Mouse (Mus musculus): ENCODE data around the gene Npdc1.
A peak's percentile ranks its signal among the peaks of the same experiment; 100 is the strongest.
"Not testable (repeated sequence)": the region's sequence is repeated elsewhere in the genome, so short reads cannot be mapped to it uniquely, and the experiment has no call there.

Npdc1 gene

DNA sequence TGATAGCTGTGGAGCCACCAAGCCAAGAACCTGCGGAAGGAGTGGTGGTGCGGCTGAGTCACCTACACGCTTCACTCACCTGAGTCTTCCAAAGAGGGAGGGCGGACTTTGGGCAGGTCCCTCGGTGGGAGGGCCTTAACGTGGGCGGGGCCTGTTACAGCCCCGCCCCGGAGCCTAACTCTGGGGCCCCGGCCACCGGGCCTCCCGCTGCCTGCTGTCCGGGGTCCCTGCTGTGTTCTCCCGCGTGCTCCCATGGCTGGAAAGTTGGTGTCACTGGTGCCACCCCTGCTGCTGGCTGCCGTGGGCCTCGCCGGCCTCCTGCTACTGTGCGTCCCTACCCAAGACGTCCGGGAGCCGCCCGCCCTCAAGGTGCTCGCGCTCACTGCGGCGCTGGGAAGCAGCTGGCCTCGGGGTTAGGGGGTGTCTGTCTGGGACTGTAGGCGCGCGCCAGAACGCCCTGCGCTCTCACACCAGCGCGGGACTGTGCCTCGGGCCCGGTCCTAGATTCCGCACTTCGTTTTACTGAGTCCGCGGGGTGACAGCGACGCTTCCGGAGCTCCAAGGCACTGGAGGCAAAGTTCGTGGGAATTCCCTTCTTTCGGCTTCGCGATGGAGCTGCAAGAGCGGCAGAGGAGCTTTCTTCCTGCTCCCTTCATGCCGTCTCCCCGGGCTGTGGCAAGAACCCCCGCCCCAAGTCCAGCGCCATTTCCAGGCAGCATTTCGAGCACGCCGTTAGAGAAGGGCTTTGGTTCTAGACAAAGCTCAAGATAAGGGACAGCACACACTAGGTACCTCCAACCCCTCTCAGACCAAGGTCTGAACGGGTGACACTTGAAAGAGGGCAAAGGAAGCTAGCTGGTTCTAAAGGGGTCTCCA is 3.2 kb upstream of the Npdc1 start, which contains the start of gene Entpd2:
TSS of gene Entpd2 (plus strand) at position 154 of the 876 bp plus-strand sequence.
- peak; percentile 55 to 69 for DNase-seq (ENCODE audit: low spot score in 2 of 2)

DNA sequence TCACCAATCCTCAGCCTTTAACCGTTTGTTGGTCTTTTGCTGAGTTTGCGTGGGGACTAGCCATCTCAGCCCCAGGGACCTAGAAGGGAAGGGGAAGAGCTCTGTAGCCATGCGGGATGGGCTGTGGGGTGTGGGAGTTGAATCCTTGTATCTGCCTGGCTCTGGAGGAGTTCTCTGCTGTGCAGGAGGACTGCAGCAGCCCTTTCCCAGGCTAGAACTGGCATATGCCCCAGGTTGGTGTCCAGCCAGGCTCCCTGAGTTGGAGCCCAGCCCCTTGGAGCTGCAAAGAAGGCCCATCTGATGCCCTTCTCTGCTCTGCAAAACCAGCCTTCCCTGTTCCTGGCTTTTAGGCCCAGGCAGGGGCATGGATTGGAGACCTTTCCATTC is 2.6 kb upstream of the Npdc1 start:
- no peak for DNase-seq (ENCODE audit: low spot score in 2 of 2)

DNA sequence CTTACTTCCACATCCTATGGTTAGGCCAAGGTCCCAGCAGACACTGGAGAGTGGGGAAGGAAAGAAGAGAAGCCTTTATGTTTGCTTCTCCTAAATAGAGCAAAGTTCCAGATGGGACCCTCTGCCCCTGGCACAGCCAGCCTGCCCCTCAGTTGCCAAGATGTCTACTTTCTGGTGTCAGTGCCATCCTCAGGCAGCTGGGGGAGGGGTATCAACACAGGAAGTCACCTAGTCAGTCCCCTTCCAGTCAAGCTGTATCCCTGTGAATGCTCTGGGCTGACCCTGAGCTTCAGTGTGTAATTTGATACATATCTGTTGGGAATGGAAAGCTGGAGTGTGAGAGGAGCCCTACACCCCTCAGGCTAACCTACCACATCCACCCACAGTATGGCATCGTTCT is 2.1 kb upstream of the Npdc1 start:
- no peak for DNase-seq (ENCODE audit: low spot score in 2 of 2)

DNA sequence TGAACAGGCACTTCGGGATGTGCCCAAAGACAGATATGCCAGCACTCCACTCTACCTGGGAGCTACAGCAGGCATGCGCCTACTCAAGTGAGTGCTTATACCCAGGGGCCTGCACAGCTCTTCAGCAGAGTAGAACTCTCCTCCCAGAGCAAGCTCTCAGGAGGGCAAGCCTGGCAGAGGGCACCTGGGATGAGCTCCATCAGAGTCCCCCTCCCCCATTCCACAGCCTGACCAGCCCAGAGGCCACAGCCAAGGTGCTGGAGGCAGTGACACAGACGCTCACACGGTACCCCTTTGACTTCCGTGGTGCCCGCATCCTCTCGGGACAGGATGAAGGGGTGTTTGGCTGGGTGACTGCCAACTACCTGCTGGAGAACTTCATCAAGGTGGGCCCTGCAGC is 1.1 kb upstream of the Npdc1 start:
- DNase-seq (ENCODE audit: low spot score in 2 of 2) = no peak

DNA sequence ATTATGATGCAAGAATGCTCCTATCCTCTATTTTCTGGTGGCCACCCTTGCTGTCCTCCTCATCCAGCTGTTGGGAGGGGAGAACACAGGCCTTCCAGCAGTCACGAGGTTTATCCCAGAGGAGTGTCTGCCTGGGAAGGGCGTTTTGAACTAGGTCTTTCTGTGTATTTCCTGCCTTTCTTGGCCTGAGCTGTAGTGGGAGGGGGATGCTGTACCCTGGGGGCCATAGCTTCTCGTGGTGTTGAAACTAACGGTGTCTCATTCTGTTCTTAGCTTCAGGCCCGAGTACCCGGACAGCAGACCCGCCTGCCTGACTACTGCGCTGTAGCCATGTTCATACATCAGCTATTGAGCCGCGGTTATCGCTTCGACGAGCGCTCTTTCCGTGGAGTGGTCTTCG is 1.1 kb downstream of the Npdc1 start:
- no peak for DNase-seq (ENCODE audit: low spot score in 2 of 2)

DNA sequence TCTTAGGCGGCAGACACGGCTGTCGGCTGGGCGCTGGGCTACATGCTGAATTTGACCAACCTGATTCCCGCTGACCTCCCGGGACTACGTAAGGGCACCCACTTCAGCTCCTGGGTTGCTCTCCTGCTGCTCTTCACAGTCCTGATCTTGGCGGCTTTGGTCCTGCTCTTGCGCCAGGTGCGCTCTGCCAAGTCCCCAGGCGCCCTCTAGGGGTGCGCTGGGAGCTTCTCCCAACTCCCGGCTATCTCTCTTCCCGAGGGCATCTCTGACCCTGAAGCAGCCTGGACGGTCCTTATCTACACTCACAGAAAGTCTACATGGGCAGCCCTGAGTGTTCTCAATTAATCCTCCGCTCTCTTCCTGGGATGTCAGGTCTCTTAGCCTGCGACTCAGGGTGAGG is 1.6 kb downstream of the Npdc1 start:
- DNase-seq (ENCODE audit: low spot score in 2 of 2) = peak; percentile 45

DNA sequence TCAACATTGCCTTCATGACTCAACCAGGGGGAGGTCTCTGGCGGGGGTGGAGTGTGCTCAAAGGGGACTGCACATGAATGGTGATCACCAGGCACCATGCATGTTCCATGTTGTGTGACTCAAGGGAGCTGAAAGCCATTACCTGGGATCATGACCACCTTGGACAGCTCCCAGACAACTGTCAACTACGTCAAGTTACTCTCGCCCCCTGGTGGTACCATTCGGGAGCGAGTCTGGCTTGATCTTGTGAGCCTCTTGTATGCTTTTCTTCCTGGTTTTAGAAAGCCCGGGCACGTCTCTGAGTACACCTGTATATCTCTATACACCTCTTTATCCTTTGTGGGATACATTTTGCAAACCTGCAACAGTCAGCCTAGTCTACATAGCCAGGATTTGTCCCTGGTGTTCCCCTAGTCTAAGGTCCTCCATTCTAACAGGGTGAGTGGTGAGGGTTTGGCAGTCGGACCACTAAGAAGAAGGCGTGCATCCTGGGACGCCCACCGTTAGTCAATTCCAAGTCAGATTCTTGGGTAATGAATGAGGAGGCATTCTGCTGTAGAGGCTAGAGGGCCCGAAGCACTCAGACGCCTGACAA is 3.3 kb downstream of the Npdc1 start:
- peak; percentile 57 to 65 for DNase-seq (ENCODE audit: low spot score in 2 of 2)

DNA sequence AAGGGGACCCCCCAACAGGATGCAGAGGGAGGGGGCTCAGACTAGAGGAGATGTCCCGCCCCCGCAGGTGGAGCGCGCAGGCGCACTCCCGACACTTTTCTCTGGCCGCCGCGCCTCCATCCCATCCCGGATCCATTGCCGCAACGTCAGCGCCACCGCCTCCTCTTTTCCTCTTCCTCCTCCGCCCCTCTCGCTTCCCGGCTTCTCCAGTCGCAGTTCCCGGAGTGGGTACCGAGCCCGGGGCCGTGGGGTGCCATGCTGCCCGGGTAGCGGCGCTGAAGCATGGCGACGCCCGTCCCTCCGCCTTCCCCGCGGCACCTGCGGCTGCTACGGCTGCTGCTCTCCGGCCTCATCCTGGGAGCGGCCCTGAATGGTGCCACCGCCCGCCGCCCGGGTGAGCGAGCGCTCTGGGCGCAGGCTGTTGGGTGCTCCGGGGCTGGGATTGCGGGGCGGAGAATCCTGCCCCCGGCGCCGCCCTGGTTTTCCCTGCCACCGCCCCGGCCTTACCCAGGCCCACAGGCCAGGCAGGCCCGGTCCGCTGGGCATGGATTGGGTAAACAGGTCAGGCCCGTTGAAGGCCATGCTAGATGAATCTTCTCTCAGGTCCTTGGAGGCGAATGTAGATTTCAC is 3.9 kb downstream of the Npdc1 start:
- peak; percentile 42 to 48 for DNase-seq (ENCODE audit: low spot score in 2 of 2)

DNA sequence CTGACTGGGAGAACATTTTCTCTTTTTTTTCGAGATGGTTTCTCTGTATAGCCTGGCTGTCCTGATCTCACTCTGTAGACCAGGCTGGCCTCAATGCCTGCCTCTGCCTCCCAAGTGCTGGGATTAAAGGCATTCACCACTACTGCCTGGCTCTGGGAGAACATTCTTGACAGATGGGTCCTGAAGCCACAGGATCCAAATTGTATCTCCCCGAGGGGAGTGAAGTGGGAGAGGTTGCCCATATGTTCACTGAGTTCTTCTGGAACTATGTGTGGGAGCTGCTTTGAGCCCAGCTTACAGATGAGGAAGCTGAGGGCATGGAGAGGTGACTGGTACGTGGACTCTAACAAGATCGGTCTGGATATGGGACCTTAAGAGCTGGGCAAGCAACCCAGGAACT is 4.8 kb downstream of the Npdc1 start:
- DNase-seq (ENCODE audit: low spot score in 2 of 2) = no peak

DNA sequence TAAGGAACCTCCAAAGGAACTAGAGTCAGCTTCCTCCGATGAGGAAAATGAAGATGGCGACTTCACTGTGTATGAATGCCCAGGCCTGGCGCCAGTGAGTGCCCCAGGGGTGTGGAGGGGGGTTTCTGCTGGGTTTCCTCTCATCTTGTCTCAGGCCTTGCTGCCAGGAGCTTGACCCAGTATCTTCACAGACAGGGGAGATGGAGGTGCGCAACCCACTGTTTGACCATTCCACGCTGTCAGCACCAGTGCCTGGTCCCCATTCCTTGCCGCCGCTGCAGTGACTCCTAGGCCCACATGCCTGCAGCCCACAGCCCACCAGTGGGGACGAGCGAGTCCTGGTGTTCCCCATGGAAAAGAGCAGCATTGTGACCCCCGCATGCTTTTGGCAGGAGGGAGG is 9.8 kb downstream of the Npdc1 start:
- DNase-seq (ENCODE audit: low spot score in 2 of 2) = no peak

DNA sequence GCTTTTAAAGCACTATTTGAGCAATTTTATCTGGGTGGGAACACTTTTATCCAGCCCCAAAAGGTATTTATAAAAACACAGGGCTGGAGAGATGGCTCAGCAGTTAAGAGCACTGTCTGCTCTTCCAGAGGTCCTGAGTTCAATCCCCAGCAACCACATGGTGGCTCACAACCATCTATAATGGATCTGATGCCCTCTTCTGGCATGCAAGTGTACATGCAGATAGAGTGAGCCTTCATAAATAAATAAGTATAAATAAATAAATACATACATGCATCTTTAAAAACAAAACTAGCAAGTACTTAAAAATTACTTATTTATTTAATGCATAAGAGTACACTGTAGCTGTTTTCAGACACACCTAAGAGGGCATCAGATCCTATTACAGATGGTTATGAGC is 14.3 kb downstream of the Npdc1 start:
- not testable (repeated sequence) for DNase-seq (ENCODE audit: low spot score in 2 of 2)

DNA sequence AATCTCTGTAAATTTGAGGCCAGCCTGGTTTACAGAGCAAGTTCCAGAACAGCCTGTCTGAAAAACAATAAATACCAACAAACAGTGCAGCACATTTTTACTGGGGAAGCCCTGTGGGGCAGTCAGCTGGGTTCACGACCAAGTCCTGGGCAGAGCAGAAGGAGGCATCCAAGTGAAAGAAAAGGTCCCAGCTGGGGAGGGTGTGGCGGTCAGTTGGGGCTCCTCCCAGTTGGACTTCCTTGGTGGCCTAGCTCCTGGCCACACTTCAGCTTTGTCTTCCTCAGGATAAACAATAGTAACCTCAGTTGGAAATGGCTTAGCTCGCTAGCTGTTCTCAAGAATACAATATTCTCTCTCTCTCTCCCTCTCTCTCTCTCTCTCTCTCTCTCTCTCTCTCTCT is 18.3 kb downstream of the Npdc1 start:
- DNase-seq (ENCODE audit: low spot score in 2 of 2) = no peak

DNA sequence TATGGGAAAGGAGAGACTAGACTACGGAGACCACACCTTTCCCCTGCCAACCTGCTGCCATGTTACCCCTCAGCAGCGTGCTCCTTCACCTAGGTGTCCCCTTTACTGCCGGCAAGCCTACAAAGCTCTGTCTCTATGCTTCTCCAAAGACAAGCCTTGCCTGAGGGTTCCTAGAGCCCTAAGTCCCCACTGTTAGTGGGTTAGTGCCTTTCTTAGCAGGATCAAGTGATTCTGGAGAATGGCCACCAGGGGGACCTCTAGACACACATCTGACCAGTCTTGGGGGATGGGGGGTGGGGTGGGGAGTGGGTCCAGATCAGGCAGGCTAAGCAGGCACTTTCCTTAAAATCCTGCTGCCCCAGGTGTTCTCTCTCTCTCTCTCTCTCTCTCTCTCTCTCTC is 22.7 kb downstream of the Npdc1 start:
- DNase-seq (ENCODE audit: low spot score in 2 of 2) = no peak

DNA sequence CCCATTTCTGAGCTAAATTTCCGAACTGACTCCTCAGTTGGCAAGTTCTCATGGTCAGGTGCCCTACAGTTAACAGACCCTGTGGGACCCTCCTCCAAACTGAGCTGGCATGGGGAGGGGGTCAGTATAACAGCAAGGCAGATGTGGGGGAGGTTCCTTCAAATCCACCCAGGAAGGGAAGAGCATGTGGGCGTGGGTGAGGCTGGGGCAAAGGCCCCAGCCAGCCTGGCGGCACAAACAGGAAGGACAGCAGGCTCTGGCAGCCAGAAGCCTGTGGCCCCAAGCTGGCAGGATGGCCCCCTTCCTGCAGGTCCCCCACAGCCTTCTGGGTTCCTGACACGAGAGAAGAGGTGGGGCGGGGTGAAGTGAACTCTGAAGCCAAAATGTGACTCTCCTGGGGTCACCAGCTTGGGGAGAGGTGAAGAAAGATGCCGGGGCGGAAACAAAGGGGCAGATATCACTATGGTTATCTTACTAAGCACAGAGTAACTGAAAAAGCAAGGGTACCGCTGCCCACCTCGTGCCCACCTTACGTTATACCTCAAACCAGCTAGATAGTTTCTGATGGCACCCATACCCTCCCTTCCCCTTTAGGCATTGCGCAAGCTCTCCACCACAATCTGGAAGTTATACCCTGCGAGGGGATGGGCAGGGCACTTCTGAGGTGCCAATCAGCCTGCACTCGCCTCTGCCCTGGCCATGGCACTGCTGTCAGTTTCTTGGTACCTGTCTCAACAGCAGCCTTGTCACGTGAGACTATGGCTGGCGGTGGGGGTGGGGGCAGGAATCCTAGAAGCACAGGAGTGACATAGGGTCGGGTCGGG is 23.6 kb downstream of the Npdc1 start, which contains the start of gene Fut7:
TSS of gene Fut7 (plus strand) at position 681 of the 824 bp plus-strand sequence.
- DNase-seq (ENCODE audit: low spot score in 2 of 2) = peak in 1 of 2 experiments; percentile 31

DNA sequence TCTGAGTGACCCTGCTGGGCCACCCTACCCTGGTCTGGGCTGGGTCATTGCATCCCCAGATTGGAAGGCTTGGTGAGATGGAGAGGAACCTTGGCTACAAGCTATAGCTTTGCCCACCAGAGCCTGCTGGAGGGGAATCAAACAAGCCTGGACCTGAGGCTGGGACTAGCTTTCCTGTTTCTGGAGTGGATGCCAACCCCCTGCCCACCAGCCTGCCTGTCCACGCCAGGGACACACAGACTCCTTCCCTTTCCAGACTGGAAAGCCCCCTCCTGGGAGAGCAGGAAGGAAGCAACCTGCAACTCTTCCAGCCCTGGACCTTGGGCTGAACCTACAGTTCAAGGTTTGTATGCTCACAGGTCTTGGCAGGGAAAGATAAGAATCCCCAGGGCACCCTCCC is 24.5 kb downstream of the Npdc1 start:
- DNase-seq (ENCODE audit: low spot score in 2 of 2) = no peak

DNA sequence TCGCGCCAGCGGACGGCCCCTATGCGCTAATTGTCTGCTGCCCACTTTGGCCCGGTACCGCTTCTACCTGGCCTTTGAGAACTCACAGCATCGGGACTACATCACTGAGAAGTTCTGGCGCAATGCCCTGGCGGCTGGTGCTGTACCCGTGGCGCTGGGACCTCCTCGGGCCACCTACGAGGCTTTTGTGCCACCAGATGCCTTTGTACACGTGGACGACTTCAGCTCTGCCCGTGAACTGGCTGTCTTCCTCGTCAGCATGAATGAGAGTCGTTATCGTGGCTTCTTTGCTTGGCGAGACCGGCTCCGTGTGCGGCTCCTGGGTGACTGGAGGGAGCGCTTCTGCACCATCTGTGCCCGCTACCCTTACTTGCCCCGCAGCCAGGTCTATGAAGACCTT is 26.3 kb downstream of the Npdc1 start:
- no peak for DNase-seq (ENCODE audit: low spot score in 2 of 2)

DNA sequence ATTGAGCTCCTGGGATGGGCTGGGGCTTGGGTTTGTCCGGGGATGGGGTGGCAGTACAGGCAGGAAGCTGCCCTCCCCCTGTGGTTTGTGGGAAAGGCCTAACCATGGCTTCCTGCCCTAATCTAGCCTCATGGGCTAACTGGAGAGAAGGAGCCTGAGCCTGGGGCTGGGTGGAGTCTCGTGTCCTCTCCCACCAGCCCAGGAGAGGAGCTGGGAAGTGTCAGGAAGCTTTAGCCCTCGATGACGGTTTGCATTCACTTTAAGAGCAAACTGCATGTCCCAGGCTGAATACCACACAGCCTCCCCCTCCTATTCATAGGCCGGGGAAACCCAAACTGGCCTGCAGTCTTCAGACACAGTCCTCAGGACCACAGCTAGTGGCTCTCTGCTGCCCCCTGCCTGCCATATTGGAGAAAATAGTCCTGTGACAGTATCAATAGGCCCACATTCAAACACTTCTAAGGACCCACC is 27.6 kb downstream of the Npdc1 start:
- peak in 1 of 2 experiments; percentile 47 for DNase-seq (ENCODE audit: low spot score in 2 of 2)

DNA sequence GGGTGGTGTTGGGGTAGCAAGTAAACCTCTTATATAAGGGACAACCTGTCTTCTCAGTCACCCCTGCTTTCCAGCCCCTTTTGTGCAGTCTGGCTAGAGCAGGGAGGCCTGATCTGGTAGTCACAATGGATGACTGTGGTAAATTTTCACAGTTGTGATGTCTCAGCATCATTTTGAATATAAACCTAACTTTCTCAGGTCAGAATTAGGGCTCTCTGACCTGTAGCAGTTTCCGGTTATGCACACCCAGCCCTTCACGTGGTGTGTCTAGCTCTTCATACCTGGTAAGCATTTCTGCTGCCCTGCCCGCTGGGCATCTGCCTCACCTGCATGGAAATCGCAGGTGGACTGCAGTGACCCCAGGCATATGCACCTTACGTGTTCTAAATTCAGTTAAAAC is 28.1 kb downstream of the Npdc1 start:
- no peak for DNase-seq (ENCODE audit: low spot score in 2 of 2)

DNA sequence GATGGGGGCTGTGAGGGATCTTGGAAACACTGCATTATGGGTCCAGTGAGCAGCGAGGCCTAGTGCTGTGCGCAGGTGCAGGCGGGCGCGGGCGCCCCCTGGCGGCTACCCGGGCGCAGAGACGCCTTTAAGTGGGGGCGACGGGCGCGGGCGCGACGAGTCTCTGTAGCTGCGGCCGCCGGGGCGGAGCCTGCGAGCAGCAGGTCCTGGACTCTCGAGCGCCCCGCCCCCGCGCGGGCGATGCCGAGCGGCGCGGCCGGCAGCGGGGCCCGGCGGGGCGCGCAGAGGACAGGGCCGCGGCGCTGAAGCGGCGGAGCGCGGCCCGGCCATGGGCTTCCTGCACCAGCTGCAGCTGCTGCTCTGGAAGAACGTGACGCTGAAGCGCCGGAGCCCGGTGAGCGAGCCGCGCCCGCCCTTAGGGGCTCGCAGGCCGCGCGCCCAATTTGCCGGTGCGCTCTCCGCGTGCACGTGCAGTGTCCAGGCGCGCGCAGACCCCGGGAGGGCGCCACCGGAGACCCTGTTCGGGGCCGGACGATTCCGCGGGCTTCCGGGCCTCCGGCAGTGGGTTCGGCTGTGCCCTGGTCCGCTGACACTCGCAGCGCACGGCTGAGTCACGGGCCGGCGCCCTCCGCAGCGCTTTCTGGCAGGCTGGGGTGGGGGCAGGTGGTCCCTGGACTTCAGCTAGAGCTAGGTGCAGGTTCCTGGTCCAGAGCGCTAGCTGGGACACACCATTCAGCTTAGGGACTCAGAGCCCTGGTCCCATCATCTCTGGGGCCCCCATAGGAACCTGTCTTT is 29.5 kb downstream of the Npdc1 start, which contains the start of gene Abca2:
TSS of gene Abca2 (plus strand) at position 262 of the 795 bp plus-strand sequence.
- DNase-seq (ENCODE audit: low spot score in 2 of 2) = peak; percentile 83 to 87

DNA sequence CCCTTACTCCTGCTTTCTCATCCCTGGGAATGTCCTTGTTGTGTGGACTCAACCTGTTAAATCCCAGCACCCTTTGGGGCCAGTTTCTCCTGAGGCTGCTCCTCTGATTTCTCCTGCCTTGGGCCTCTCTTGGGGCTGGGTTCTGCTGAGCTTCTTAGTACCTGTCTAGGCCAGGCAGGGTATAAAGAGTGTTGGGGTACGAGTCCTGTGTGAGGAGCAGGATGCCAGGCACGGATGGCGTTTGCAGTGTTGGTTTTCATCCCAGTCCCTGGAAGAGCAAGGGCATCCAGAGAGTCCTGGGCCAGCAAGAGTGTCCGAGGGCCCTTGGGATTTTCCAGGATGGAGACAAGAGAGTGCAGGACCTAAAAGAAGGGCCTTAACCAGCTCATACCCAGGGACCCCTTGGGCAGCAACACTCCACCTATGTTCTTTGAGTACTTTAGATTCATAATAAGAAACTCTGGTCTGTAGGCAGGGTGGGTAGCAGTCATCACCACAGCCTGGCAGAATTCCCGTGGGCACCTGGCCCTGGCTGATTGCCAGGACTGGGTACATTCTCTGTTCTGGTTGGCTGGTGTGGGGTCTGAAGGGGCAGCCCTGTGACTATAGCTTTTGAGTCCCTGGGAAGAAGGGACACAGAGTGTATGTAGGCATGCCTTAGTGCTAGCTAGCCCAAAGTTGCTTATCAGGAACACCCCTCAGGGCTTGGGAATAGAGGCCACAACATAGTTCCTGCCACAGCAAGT is 30.5 kb downstream of the Npdc1 start:
- no peak for DNase-seq (ENCODE audit: low spot score in 2 of 2)

Measured in urinary bladder, adult 18-20 months (tissue).